Mouse (Mus musculus) right cerebral cortex, postnatal 25 days (tissue): ENCODE measurements at regions not wholly inside any gene's neighbourhood (a gene's known extent, or its start where the extent isn't known, plus 50 kb on each side); places are given as distances from the start of the nearest gene placed in this dataset.
A peak's percentile ranks its signal among the peaks of the same experiment; 100 is the strongest.

Experiments used
- DNase-seq: peaks from one replicate; pipeline ENCODE4 v3.0.0; 2022

DNA sequence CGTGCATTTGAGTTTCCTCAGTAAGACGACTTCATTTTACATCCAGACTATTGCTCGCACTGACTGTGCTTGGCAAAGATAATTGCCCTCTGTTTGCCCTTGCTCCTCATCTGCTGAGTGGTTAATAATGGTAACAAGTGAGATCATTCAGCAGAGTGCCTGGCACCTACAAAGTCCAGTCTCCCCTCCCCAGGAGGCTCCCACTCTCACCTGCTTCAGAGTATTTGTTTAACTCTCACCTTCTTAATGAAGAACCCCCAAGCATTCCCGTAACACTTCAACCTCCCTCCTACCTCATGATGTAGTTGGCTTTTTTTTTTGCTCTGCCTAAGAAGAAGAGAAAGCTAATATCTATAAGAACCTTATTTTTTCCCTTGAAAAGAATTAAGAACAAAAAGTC, 288.6 kb upstream of the Sel1l start:
- DNase-seq = no peak

- no peak for DNase-seq
Observed at GRCm38 (mm10) chr12:92127648-92128047, 278.7 kb upstream of the Sel1l start.

GRCm38 (mm10) chr12:92120164-92120815, 271.3 kb upstream of the Sel1l start:
- DNase-seq = no peak

DNA sequence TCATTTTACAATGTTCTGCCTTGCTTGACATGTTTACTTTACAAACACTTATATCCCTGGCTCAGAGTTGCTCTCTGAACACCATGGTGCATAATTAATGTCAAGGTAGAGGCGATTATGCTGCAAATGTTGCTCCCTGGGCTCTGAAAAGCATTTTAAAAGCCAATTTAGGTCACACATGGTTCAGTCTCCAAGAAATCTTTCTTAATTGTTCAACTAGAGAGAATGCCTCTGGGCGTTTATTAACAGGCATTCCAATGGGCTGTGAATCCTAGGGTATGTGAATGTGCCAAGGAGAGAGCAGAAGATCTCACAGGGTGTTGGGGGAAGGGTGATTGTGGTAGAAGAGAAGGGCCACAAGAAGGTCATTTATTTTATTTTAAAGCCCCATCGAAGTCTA, 260.7 kb upstream of the Sel1l start:
- no peak for DNase-seq

GRCm38 (mm10) chr12:92100080-92100479, 251.1 kb upstream of the Sel1l start:
- no peak for DNase-seq

DNA sequence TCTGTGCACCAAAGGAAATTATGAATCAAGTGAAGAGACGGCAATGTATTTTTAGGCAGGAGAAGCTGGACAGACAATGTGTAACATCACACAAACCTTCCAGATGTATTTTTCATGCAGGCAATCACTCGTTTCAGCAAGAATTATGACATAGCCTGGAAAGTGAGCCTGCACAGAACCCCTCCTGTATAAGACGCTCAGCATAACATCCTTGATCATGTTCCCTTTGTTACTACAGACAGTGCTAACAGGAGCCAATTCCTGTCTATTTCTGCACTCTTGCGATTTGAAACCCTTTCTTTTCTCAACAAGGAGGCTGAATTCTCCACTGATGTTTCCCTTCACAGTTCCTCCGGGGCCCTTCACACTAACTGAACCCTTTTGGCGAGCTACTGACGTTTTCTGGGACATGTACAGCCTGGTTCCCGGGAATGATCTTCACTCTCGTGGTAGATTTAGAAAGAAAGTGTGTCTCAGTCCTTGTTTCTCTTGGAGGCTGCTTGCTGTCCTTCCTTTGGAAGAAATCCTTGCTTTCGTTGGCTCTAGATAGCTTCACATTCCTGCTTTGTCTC, 243.9 kb upstream of the Sel1l start:
- DNase-seq = no peak

- DNase-seq = peak; percentile 77
Observed at GRCm38 (mm10) chr12:92073209-92073608, 224.3 kb upstream of the Sel1l start.

GRCm38 (mm10) chr12:92062731-92063130, 213.8 kb upstream of the Sel1l start:
- no peak for DNase-seq

- no peak for DNase-seq
Observed at GRCm38 (mm10) chr12:92040481-92040880, 191.5 kb upstream of the Sel1l start.

DNA sequence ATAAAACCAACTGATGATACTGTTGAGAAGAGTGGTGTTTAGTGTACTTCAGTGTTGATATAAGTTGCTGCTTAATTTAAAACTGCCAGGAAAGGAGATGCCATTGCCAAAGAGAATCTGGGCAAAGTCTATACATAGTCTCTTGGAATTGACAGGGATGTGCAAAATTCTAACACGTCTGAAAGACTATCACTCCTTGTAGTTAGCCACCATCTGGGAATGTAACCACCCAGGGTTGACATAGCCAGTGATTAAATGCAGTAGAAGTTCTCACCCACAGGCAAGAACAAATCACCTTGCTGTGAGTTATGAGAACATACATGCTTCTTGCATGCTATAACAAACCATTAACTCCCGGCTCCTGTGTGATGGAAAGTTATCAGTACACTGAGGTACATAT, 180.2 kb upstream of the Sel1l start:
- DNase-seq = no peak

- no peak for DNase-seq
Observed at GRCm38 (mm10) chr12:92028354-92028753, 179.4 kb upstream of the Sel1l start.

DNA sequence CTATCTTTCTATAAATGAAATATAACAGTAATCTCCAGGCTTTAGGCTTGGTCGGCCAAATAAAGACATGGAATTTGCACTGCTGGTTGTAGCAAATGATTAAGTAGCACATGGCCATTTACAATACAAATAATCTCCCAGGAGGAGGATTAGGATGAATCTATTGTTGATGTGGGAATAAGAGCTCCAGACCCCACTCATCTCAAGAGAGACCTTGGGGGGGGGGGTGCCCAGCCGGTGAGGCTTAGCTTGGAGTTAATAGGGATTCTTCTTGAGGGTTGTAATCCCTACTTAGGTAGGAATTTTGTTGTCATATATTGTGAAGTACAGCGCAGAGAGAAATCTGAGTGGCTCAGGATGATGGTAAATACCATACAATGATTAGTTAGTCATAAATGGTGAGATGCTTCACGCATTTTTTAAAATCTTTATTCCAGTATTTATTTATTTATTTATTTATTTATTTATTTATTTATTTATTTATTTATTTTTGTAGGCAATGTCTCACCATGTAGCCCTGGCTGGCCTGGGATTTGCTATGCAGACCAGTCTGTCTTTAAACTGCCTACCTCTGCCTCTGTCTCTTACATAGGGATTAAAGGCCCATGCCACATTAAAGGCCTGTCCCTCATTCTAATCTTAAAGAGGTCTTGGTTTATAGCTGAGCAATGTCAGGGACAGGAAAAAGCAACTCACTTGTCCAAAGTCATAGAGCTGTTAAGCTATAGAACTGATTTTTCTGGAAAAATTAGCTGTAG, 175.7 kb upstream of the Sel1l start:
- no peak for DNase-seq

DNA sequence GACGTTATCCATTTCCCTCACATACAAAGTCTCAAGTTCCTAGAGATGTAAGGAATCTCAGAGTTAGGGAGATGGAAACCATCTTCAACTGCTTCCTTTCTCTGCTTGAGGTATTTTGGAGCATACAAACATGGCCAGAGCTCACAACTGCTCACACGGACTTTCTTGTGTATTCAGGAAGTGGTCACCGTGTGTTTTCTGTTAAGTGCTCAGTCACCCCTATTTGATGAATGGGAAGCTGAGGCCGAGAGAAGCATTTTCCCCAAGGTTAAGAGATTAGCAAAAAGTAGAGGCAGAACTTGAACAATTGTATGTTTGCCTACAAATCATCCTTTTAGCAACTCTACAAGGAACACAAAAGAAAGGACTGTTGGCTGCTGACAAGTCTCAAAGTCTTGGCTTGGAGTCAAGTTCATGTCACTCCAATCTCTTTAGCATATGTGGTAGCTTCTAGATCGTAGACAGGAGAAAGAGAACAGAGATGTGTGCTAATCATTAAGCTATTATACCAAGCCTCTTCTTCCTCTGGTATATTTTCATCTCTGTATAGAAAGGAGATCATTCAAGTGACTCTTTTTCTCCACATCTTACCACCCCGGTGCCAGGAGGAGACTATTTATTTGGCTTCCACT, 170.8 kb upstream of the Sel1l start:
- no peak for DNase-seq

GRCm38 (mm10) chr12:92015373-92015772, 166.4 kb upstream of the Sel1l start:
- no peak for DNase-seq

GRCm38 (mm10) chr12:92013979-92014378, 165.0 kb upstream of the Sel1l start:
- DNase-seq = no peak

GRCm38 (mm10) chr12:92013244-92013643, 164.3 kb upstream of the Sel1l start:
- DNase-seq = peak; percentile 16

- DNase-seq = no peak
Observed at GRCm38 (mm10) chr12:92004391-92005094, 155.6 kb upstream of the Sel1l start.

DNA sequence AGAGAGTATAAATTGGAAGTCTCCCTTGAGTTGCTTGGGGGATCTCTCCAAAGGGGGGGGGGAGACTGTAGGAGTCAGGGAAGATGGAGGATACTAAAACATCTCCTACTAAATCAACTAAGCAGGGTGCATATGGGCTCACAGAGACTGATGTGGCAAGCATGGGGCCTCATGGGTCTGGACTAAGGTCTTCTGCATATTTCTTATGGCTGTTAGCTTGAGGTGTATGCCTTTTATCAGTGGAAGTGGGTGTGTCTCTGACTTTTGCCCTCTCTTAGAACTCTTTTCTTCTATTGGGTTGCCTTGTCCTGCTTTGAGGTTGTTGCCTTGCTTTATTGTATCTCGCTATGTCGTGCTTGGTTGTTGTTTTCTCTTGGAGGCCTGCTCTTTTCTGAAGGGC, 150.1 kb upstream of the Sel1l start:
- DNase-seq = no peak

- DNase-seq = no peak
Observed at GRCm38 (mm10) chr12:91997404-91997803, 148.4 kb upstream of the Sel1l start.

GRCm38 (mm10) chr12:91995545-91995944, 146.6 kb upstream of the Sel1l start:
- no peak for DNase-seq

GRCm38 (mm10) chr12:91986448-91986847, 137.5 kb upstream of the Sel1l start:
- no peak for DNase-seq

- DNase-seq = no peak
Observed at GRCm38 (mm10) chr12:91980321-91980720, 131.4 kb upstream of the Sel1l start.

DNA sequence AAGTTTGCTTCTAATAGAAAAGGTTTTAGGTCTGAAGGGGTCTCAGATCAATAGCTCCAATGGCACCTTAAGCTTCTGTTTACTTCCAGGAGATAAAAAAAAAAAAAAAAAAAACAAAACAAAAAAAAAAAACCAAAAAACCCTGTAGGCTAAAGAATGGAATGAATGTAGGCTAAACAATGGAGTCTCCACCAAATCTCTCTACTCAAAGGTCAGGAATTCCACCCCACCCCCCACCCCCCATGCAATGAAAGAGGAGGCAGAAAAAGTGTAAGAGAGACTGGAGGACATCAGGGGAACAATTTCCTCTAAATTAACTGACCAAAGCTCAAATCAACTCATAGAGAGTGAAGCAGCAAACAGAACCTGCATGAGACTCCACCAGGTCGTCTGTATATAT, 122.1 kb upstream of the Sel1l start:
- DNase-seq = no peak
